Mouse (Mus musculus): Measurements from ENCODE around the gene Thbs1.

Thbs1 gene

GRCm38 (mm10) chr2:118149855-118150563, 38.3 kb downstream of the Thbs1 start:
- DNase-seq: peak; percentile 89

- DNase-seq: no peak
Observed at GRCm38 (mm10) chr2:118158095-118158494, 46.4 kb downstream of the Thbs1 start.

- DNase-seq: no peak
Observed at GRCm38 (mm10) chr2:118159126-118159525, 47.5 kb downstream of the Thbs1 start.

- no peak for DNase-seq
Observed at GRCm38 (mm10) chr2:118160547-118160946, 48.9 kb downstream of the Thbs1 start.

- DNase-seq: no peak
Observed at GRCm38 (mm10) chr2:118160991-118161390, 49.3 kb downstream of the Thbs1 start.

GRCm38 (mm10) chr2:118162486-118162885, 50.8 kb downstream of the Thbs1 start:
- DNase-seq: no peak

GRCm38 (mm10) chr2:118164137-118164536, 52.5 kb downstream of the Thbs1 start:
- no peak for DNase-seq

GRCm38 (mm10) chr2:118165691-118166090, 54.0 kb downstream of the Thbs1 start:
- no peak for DNase-seq

GRCm38 (mm10) chr2:118167731-118168130, 56.1 kb downstream of the Thbs1 start:
- no peak for DNase-seq

GRCm38 (mm10) chr2:118168225-118168624, 56.5 kb downstream of the Thbs1 start:
- DNase-seq: no peak

- no peak for DNase-seq
Observed at GRCm38 (mm10) chr2:118174558-118175383, 63.1 kb downstream of the Thbs1 start.

All from lung, postnatal 10 days (tissue).